Mouse (Mus musculus) fibroblast of lung, adult 2 months (primary cell): ENCODE measurements around the gene Cnksr1.
A peak's percentile ranks its signal among the peaks of the same experiment; 100 is the strongest.
"Not testable (repeated sequence)": the region's sequence is repeated elsewhere in the genome, so short reads cannot be mapped to it uniquely, and the experiment has no call there.

Source experiments
- DNase-seq: peaks from one replicate; pipeline ENCODE4 v3.0.0-alpha.2; 2011; ENCODE audit warnings: low read depth

Cnksr1 gene

GRCm38 (mm10) chr4:134238279-134238651 lies at the start of gene Cnksr1:
Gene Cnksr1, minus strand, starts transcription at chr4:134238399.
- peak; percentile 57 for DNase-seq

- DNase-seq, result no peak
Observed at GRCm38 (mm10) chr4:134287575-134288025, 49.4 kb upstream of the Cnksr1 start, which contains the start of gene Pdik1l. Gene Pdik1l, minus strand, starts transcription at chr4:134287895.

GRCm38 (mm10) chr4:134287168-134287564 lies 49.0 kb upstream of the Cnksr1 start:
- DNase-seq, result peak; percentile 65

- no peak for DNase-seq
Observed at GRCm38 (mm10) chr4:134286226-134287167, 48.3 kb upstream of the Cnksr1 start.

GRCm38 (mm10) chr4:134284942-134285341 lies 46.7 kb upstream of the Cnksr1 start:
- DNase-seq, result no peak

- DNase-seq, result no peak
Observed at GRCm38 (mm10) chr4:134273417-134274345, 35.5 kb upstream of the Cnksr1 start.

GRCm38 (mm10) chr4:134272731-134273416 lies 34.7 kb upstream of the Cnksr1 start:
- no peak for DNase-seq

GRCm38 (mm10) chr4:134271979-134272378 lies 33.8 kb upstream of the Cnksr1 start:
- DNase-seq, result no peak

GRCm38 (mm10) chr4:134269622-134270021 lies 31.4 kb upstream of the Cnksr1 start:
- DNase-seq, result not testable (repeated sequence)

GRCm38 (mm10) chr4:134268102-134268655 lies 30.0 kb upstream of the Cnksr1 start:
- DNase-seq, result no peak

GRCm38 (mm10) chr4:134265860-134266585 lies 27.8 kb upstream of the Cnksr1 start:
- no peak for DNase-seq

- no peak for DNase-seq
Observed at GRCm38 (mm10) chr4:134263191-134263590, 25.0 kb upstream of the Cnksr1 start.

GRCm38 (mm10) chr4:134258354-134258753 lies 20.2 kb upstream of the Cnksr1 start:
- DNase-seq, result no peak

GRCm38 (mm10) chr4:134257198-134258009 lies 19.2 kb upstream of the Cnksr1 start:
- DNase-seq, result no peak

GRCm38 (mm10) chr4:134256407-134257197 lies 18.4 kb upstream of the Cnksr1 start:
- DNase-seq, result no peak

- DNase-seq, result no peak
Observed at GRCm38 (mm10) chr4:134255854-134256253, 17.7 kb upstream of the Cnksr1 start.

GRCm38 (mm10) chr4:134254835-134255234 lies 16.6 kb upstream of the Cnksr1 start:
- no peak for DNase-seq

GRCm38 (mm10) chr4:134253722-134254324 lies 15.6 kb upstream of the Cnksr1 start, which contains the start of gene Grrp1:
Gene Grrp1, minus strand, starts transcription at chr4:134254106.
- no peak for DNase-seq
